Mouse (Mus musculus) lung, adult 10 weeks (tissue): ENCODE data around the gene Rps16. TPM values are rescaled to one million over a fixed set of nuclear protein-coding genes. Genes with fewer than 3 reads are reported as not detected.

ENCODE experiments used
- polyA plus RNA-seq: library from polyadenylated mRNA; stranded (reverse); fragments of 350-450 nt; fragmentation: Illumina TruSeq; extraction: RNeasy Lipid Tissue Mini Kit (QIAGEN cat#74804); gene quantifications from one replicate; pipeline ENCODE4 v1.2.3, GENCODE M21; 2014; ENCODE audit warnings: low read depth, low replicate concordance; ENCODE audit not compliant: insufficient read depth

Gene Rps16
- 1,955 TPM for polyA plus RNA-seq

DNA sequence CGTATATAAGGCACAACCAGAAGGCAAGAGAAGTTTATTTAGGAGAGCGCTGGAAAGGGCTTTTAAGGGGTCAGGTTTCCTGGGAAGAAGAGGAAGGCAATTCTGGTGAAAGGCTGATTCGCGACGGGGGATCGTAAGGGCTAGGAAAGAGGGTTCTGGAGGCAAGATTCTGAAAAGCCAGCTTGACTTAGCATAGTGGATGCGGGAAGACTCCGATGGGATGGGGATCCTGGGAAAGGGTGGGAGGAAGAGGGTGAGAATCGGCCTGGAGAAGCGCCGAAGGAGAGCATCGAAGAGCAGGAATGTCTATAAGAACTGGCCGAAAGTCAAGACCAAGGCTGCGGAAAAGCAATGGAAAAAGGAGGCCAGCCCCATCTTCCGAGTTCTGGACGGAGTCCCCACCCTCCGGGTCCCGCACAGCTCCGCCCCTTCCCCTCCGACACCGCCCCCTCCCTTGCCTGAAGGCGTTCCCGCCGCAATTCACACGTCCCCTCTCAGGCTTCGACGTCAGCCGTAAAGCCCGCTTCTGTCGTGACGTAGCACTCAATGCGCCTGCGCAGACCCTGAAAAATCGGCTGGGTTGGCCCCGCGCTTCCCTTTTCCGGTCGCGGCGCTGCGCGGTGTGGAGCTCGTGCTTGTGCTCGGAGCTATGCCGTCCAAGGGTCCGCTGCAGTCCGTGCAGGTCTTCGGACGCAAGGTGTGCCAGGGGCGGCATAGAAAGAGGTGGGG is at the start of gene Rps16:
Gene Rps16, plus strand, starts transcription at position 498 of the 729 bp plus-strand sequence.

DNA sequence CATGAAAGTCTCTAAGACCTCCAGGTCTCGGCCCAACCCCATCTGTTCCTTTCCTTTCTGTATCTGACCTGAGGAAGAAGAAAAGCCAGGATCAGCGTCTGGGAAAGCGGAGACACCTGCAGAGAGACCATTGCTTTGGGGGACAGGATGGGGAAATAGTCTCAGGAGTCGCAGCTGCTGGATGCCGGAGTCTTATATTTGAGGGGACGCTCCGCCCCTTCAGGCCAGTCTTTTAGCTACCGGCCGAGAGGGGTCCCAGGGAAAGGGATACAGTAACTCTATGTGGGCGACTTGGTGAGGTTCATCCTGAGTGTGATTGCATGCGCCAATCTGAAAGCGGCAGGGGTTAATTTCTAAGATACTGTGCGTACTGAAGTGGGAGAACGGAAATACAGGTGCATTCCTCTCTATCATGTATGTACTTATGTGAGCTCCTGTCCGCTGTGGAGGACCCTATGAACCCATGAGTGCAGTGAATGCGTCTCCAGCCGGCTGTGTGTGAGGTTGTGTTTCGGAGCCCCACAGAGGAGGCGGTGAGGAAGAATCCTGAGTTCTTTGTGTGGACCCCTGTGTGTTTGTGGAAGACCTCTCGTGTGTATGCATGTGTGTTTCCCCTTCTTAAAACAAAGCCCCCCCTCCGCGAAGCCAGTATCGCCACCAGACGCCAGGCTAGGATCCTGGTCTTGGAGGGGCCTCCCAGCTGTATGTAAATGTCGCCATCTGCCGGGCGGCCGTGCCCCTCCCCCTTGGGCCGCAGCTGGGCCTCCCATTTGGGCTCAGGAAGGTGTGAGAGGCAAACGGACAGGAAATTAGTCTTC is 48.6 kb upstream of the Rps16 start, which contains the start of gene Dll3:
Gene Dll3, minus strand, starts transcription at position 623 of the 818 bp plus-strand sequence.

DNA sequence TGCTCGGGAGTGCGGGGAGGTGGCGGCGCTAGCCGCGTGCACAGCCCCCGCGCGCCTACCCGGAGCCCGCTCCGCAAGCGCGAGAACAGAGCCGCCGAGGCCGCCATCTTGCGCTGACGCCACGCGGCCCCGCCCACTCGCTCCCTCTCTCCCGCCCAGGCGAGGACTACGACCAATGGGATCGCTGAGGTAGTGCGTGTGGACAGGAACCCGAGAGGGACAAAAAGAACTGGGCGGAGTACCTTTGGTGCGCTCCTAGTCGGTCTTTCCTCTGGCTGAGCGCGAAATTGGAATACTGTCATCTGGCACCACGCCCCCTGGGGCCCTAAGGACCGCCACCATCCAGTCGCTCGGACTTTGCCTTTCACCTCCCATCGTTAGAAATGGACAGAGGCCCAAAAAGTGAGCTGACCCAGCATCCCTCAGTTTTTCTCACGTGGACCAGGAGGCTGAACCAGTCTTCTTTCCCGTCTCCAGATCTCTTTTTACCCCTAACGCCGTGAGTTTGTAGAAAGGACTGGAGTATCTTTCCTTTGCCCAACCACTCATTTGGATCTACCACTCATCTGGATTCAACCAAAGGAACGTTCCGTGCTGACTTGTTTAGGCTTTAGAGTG is 38.4 kb upstream of the Rps16 start, which contains the start of gene Timm50:
Gene Timm50, minus strand, starts transcription at position 147 of the 618 bp plus-strand sequence.

DNA sequence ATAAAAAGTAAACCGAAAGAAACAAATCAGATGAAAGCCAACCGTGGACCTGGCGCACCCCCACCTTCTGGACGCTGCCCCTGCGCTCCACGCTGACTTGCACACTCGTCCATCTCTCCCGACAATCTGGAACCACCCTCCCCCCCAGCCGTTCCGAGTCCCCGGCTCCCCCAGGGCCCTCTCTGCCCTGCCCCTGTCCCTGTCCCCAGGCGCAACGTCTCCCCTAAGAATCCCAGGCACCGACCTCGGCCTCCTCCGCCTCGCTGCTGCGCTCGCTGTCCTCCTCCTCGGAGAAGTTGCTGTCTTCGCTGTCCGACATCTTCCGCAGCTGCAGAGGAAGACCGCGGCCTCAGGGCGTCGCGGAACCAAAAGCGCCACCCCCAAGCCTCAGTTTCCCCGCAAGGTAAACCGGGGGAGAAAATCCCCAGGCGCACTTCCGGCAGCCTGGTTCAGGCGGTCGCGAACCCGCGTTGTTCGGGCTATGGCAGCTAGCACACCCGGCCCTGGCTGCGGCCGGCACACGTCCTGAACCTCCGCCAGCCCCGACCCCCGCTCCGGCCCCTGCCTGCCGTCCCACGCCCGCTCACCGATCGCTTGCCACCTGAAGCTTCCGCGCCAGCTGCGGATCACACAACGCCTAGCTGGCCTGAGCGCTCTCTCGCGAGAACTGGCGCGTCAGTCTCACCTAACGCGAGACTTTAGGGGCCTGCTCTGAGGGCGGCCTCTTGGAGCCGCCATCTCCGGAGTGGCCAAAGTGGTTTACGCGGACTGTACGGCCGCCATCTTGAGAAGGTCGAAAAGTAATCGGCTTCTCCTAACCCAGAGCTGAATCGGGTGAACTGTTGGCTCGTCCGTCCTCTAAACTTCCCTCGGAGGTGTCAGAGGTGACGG is 12.1 kb upstream of the Rps16 start, which contains the start of gene Supt5:
Gene Supt5, minus strand, starts transcription at position 639 of the 891 bp plus-strand sequence.

DNA sequence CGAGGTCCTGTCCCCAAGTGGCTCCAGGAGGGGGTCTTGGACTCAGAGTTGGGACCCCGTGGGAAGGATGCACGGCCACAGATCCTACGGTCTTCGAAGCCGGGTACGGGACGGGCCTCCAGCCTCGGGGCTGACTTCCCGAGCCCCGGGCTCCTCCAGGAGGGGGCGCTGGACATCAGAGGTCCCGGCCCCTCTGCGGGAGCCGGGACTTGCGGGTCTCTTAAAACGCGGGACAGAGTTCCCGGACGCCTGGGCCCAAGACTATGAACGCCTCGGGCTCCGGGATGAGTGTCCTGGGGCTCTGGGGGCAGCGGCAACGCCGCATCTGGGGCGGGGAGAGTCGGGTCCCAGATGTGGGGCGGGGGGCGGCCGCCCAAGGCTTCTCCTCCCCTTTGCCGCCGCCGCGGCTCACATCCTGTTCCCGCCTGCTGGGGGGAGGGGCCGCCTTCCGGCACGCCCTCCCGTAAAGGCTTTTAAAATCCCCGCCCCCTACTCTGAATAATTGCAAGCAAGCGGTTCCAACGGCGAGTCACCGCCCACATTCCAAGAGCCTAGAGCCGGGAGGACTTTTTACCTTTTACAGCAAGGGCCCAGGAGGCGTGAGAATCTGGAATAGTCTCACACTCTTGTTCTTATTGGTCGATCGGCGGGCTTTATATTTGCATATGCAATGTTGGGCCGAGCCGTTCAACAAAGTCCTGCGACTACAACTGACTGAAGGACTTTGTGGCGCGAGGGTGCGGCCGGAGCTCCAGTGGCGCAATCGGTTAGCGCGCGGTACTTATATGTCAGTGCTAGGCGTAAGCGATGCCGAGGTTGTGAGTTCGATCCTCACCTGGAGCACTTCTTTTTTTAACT is 22.0 kb downstream of the Rps16 start, which contains the start of gene Plekhg2:
Gene Plekhg2, minus strand, starts transcription at position 349 of the 858 bp plus-strand sequence.

DNA sequence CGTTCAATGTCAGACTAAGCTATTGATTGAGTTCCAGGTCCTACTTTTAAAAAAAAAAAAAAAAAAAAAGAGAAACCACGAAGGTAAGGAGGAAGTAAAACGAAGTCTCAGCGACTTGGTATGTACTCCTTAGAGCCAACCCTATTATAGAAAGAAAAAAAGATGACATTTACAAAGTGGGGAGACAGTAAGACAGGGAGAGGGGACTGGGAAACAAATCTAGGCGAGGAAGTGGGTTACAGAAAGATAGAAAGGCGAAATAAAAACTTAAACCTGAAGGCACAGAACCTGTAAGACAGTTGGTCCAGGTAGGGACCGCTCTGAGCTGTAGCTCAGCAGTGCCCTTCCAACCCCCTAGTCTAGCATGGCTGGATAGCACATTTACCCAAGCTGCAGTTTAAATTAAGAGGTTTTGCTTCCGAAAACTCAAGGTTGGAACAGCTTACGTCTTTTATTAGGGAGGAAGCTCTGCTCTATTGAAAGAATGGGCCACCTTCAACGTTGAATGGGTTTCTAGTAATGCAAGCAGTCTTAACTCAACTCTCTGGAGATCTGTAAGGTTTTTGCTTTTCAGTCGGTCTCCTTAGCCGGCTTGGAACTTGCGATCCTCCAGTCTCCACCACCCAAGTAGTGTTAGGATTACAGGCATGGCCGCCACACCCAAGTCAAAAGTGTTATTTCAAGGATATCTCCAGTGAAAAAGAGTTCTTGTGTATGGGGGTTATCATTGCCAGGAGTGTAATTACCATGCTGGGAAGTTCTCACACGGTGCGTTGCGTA is 30.0 kb downstream of the Rps16 start, which contains the start of gene Zfp36:
Gene Zfp36, minus strand, starts transcription at position 17 of the 780 bp plus-strand sequence.

DNA sequence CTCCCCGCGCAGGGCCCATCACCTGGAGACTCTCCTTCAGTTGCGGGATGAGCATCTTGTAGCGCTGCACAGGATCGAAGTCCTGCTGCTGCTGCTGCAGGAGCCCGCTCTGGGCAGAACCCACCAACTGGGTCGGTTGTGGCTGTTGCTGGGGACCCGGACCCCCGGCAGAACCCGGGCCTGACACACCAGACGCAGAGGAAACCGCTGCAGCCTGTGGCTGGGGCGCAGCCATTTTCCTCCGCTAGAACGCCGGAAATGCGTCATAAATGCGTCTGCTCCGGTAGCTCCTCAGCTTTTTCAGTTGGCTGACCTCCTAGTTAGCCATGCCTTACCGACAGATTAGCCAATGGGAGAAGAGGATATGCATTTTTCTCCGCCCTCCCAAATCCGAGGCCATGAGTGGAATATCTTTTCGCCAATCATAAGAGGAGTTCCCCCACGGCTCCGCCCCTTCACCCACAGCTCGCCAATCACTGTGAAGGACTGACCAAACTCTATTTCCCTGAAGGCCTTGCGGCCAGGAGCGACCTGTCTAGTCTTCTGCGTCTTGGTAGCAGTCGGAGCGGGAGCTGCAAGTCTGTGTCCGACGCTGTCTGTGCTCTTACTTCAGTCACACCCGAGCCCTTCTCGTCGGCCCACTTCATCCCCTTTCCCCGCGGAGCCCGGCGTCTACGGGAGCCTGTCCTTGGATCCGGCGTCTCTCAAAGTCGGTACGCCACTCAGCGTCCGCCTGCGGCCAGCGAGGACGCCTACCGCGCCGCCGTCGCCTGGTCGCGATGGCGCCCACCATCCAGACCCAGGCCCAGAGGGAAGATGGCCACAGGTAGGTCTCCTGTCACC is 42.2 kb downstream of the Rps16 start, which contains the start of the genes Med29 and Paf1:
Gene Med29, minus strand, starts transcription at position 280 of the 843 bp plus-strand sequence.
Gene Paf1, plus strand, starts transcription at position 523 of the 843 bp plus-strand sequence.

Other genes with a start within 250 kb of the Rps16 start
- 0.51 TPM for gene 9530053A07Rik, start 221.2 kb upstream of the Rps16 start, polyA plus RNA-seq
- gene Fbl, start 180.9 kb upstream of the Rps16 start, polyA plus RNA-seq = 63.8 TPM
- 9.0 TPM for gene Dyrk1b, start 171.2 kb upstream of the Rps16 start, polyA plus RNA-seq
- gene Eid2, start 82.8 kb upstream of the Rps16 start, polyA plus RNA-seq = 7.7 TPM
- 7.7 TPM for gene Eid2b, start 72.9 kb upstream of the Rps16 start, polyA plus RNA-seq
- gene Selenov, start 59.5 kb upstream of the Rps16 start, polyA plus RNA-seq = not detected
- gene Dll3, start 48.4 kb upstream of the Rps16 start, polyA plus RNA-seq = not detected
- gene Timm50, start 38.6 kb upstream of the Rps16 start, polyA plus RNA-seq = 32.3 TPM
- 34.2 TPM for gene Supt5, start 11.9 kb upstream of the Rps16 start, polyA plus RNA-seq
- 9.7 TPM for gene Plekhg2, start 21.9 kb downstream of the Rps16 start, polyA plus RNA-seq
- 49.5 TPM for gene Zfp36, start 29.6 kb downstream of the Rps16 start, polyA plus RNA-seq
- gene Med29, start 42.1 kb downstream of the Rps16 start, polyA plus RNA-seq = 23.3 TPM
- gene Paf1, start 42.3 kb downstream of the Rps16 start, polyA plus RNA-seq = 56.4 TPM
- 140 TPM for gene Gmfg, start 86.8 kb downstream of the Rps16 start, polyA plus RNA-seq
- 0.81 TPM for gene Lrfn1, start 101.3 kb downstream of the Rps16 start, polyA plus RNA-seq
- gene Ifnl2, start 159.8 kb downstream of the Rps16 start, polyA plus RNA-seq = not detected
- gene Ifnl3, start 172.2 kb downstream of the Rps16 start, polyA plus RNA-seq = not detected
- not detected for gene Sycn, start 190.2 kb downstream of the Rps16 start, polyA plus RNA-seq
- 0.65 TPM for gene Nccrp1, start 196.6 kb downstream of the Rps16 start, polyA plus RNA-seq
- gene Samd4b, start 247.5 kb downstream of the Rps16 start, polyA plus RNA-seq = 12.4 TPM
- 22.3 TPM for gene Pak4, start 247.5 kb downstream of the Rps16 start, polyA plus RNA-seq